Mouse (Mus musculus): Measurements from ENCODE around the gene Tmed6. TPM values are rescaled to one million over a fixed set of nuclear protein-coding genes. Genes with fewer than 3 reads are reported as not detected.

Gene Tmed6
- polyA plus RNA-seq, 1 experiment from 2014 or later: not detected

GRCm38 (mm10) chr8:107096366-107097036, 31.1 kb upstream of the Tmed6 start, which contains the start of gene Terf2:
Terf2 (minus strand) TSS chr8:107096547.
- Histone ChIP-seq H3K4me3 (peak within 1 kb of the TSS; percentile 95), H3K36me3 (peaks cover 32% of the 10 kb centered on the region), H3K4me1 (peaks cover 18% of the 10 kb centered on the region), H3K27me3 (ENCODE audit: low read depth, poor library complexity, severe bottlenecking) (no peaks in the 10 kb centered on the region), H3K27ac (replicated peaks) (peak within 1 kb of the TSS; percentile 97), H3K9me3 (replicated peaks) (no peaks in the 10 kb centered on the region)
- 5% methylated on average over 39 of the region's 39 CpGs for WGBS
- DNase-seq (ENCODE audit: low spot score): peak; percentile 97

DNA sequence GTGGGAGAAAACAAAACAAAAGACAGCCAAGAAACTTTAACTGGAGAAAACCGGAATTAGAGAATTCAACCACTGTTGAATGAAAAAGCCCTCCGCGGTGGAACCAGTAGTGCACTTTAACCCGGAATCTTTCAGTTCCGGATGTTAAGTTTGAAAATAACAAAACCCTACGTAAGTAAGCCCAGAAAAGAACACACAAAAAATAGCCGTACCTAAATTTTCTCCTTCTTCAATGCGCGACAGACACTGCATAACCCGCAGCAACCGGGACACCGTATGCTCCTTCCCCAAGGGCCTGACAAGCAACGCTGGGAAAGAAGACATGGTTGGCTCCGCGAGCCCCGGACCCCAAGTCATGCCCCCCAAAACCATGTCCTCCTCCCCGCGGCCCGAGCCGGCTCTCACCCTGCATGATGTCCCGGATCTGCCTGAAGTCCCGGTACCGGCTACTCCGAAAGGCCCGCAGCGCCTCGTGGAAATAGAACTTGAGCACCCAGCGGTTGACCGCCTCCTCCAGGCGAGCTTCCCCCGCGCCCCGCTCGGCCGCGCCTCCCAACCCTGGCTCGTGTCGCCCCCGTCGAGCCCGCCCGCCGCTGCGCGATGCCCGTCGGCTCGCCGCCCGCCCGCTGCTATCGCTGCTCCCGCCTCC, 30.4 kb upstream of the Tmed6 start:
- Histone ChIP-seq H3K9me3 (replicated peaks) (no peaks in the 10 kb centered on the region), H3K27me3 (ENCODE audit: low read depth, poor library complexity, severe bottlenecking) (no peaks in the 10 kb centered on the region), H3K4me3 (peak overlapping the region; percentile 95), H3K4me1 (peaks cover 18% of the 10 kb centered on the region), H3K27ac (replicated peaks) (peak overlapping the region; percentile 97), H3K36me3 (peaks cover 38% of the 10 kb centered on the region)
- under 1% methylated on average over 53 of the region's 53 CpGs for WGBS
- DNase-seq (ENCODE audit: low spot score): no peak

GRCm38 (mm10) chr8:107090531-107090930, 25.1 kb upstream of the Tmed6 start:
- peaks cover 18% of the 10 kb centered on the region for H3K4me1 ChIP-seq
- peaks cover 88% of the 10 kb centered on the region for H3K36me3 ChIP-seq
- no peak overlapping the region for H3K4me3 ChIP-seq
- no peak for DNase-seq (ENCODE audit: low spot score)
- no peaks in the 10 kb centered on the region; the same call in 1 of the 2 replicates for H3K9me3 ChIP-seq (replicated peaks)
- no peak overlapping the region for H3K27ac ChIP-seq (replicated peaks)
- 97% methylated on average over 7 of the region's 7 CpGs for WGBS
- no peaks in the 10 kb centered on the region for H3K27me3 ChIP-seq (ENCODE audit: low read depth, poor library complexity, severe bottlenecking)

DNA sequence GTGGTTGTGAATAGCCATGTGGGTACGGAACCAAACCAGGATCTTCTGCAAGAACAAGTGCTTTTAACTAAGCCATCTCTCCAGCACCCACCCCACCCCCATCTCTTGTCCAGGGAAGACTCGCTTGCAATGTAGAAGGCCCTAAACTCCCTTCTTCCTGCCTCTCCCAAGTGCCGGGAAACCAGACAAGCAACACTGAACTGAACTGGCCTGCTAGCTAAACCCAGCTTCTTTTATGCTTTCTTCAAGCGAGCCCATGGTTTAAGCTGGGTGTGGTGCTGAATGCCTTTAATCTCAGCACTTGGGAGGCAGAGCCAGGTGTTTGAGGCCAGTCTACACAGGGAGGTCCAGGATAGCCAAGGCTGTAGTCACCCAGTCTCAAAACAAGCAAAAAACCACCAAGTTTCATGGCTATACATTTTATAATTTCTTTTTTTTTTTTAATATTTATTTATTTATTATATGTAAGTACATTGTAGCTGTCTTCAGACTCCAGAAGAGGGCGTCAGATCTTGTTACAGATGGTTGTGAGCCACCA, 23.2 kb upstream of the Tmed6 start:
- Histone ChIP-seq H3K4me1 (no peaks in the 10 kb centered on the region), H3K4me3 (no peak overlapping the region), H3K27me3 (ENCODE audit: low read depth, poor library complexity, severe bottlenecking) (no peaks in the 10 kb centered on the region), H3K9me3 (replicated peaks) (no peaks in the 10 kb centered on the region; the same call in 1 of the 2 replicates), H3K36me3 (peaks cover 93% of the 10 kb centered on the region), H3K27ac (replicated peaks) (no peak overlapping the region)
- WGBS: 95% methylated on average over 5 of the region's 5 CpGs
- no peak for DNase-seq (ENCODE audit: low spot score)

GRCm38 (mm10) chr8:107086018-107086417, 20.6 kb upstream of the Tmed6 start:
- no peaks in the 10 kb centered on the region for H3K27me3 ChIP-seq (ENCODE audit: low read depth, poor library complexity, severe bottlenecking)
- H3K9me3 ChIP-seq (replicated peaks): no peaks in the 10 kb centered on the region; the same call in 1 of the 2 replicates
- no peaks in the 10 kb centered on the region for H3K4me1 ChIP-seq
- no peak overlapping the region for H3K27ac ChIP-seq (replicated peaks)
- WGBS: 99% methylated on average over 5 of the region's 5 CpGs
- DNase-seq (ENCODE audit: low spot score): no peak
- peaks cover 95% of the 10 kb centered on the region for H3K36me3 ChIP-seq
- no peak overlapping the region for H3K4me3 ChIP-seq

GRCm38 (mm10) chr8:107085358-107085757, 19.9 kb upstream of the Tmed6 start:
- Histone ChIP-seq H3K4me1 (no peaks in the 10 kb centered on the region), H3K27me3 (ENCODE audit: low read depth, poor library complexity, severe bottlenecking) (no peaks in the 10 kb centered on the region), H3K4me3 (no peak overlapping the region), H3K27ac (replicated peaks) (no peak overlapping the region), H3K9me3 (replicated peaks) (no peaks in the 10 kb centered on the region; the same call in 1 of the 2 replicates), H3K36me3 (peaks cover 95% of the 10 kb centered on the region)
- WGBS: 98% methylated on average over 17 of the region's 17 CpGs
- no peak for DNase-seq (ENCODE audit: low spot score)

- no peaks in the 10 kb centered on the region for H3K27me3 ChIP-seq (ENCODE audit: low read depth, poor library complexity, severe bottlenecking)
Observed at GRCm38 (mm10) chr8:107076239-107076888, 10.9 kb upstream of the Tmed6 start.

DNA sequence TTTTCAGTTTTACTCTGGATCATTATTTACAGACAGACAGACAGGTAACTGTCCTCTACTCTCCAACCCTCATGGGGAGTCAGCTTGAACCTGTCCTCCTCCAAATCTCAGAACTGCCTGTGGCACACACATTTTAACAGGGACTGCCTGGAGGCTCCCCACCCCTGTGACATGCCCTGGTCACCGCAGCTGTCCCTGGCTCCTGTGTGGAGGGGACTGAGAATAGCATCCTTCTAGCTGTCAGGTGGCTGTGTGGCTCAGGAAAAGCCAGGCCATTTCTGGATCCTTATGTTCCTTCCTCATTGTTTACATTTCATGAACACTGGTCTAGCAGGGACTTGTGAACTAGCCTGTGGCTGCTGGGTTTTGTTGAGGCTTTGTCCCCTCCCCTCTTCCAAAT, 8.7 kb upstream of the Tmed6 start:
- H3K36me3 ChIP-seq: peaks cover 99% of the 10 kb centered on the region
- H3K4me1 ChIP-seq: no peaks in the 10 kb centered on the region
- 95% methylated on average over 1 of the region's 1 CpGs for WGBS
- H3K27ac ChIP-seq (replicated peaks): no peak overlapping the region
- no peaks in the 10 kb centered on the region for H3K27me3 ChIP-seq (ENCODE audit: low read depth, poor library complexity, severe bottlenecking)
- DNase-seq (ENCODE audit: low spot score): no peak
- H3K4me3 ChIP-seq: no peak overlapping the region
- H3K9me3 ChIP-seq (replicated peaks): no peaks in the 10 kb centered on the region

More at GRCm38 (mm10) chr8:107076239-107076888, 10.9 kb upstream of the Tmed6 start:
- no peaks in the 10 kb centered on the region for H3K4me1 ChIP-seq
- no peak overlapping the region for H3K4me3 ChIP-seq
- peaks cover 99% of the 10 kb centered on the region for H3K36me3 ChIP-seq
- no peak for DNase-seq (ENCODE audit: low spot score)
- no peak overlapping the region for H3K27ac ChIP-seq (replicated peaks)
- H3K9me3 ChIP-seq (replicated peaks): no peaks in the 10 kb centered on the region
- 92% methylated on average over 7 of the region's 7 CpGs for WGBS

DNA sequence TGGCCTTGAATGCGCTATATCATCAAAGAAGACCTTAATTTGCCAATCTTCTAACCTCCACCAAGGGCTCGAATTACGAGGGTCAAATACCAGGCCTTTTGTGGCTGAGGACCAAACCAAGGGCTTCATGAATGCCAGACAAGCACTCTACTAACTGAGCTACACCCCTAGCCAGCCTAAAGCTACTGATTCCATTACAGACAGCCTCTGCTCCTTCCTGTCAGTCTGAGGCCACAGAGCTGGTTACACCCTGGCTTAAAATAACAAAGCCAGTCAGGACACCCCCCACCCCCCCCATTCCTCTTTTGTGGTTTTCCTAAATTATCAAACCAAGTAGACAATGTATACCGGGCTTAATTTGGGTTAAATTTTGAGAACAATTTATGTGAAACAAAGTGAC, 8.3 kb upstream of the Tmed6 start:
- peaks cover 99% of the 10 kb centered on the region for H3K36me3 ChIP-seq
- no peak overlapping the region for H3K4me3 ChIP-seq
- no peak overlapping the region for H3K27ac ChIP-seq (replicated peaks)
- DNase-seq (ENCODE audit: low spot score): no peak
- WGBS: 89% methylated on average over 4 of the region's 4 CpGs
- no peaks in the 10 kb centered on the region for H3K9me3 ChIP-seq (replicated peaks)
- no peaks in the 10 kb centered on the region for H3K4me1 ChIP-seq
- H3K27me3 ChIP-seq (ENCODE audit: low read depth, poor library complexity, severe bottlenecking): no peaks in the 10 kb centered on the region

DNA sequence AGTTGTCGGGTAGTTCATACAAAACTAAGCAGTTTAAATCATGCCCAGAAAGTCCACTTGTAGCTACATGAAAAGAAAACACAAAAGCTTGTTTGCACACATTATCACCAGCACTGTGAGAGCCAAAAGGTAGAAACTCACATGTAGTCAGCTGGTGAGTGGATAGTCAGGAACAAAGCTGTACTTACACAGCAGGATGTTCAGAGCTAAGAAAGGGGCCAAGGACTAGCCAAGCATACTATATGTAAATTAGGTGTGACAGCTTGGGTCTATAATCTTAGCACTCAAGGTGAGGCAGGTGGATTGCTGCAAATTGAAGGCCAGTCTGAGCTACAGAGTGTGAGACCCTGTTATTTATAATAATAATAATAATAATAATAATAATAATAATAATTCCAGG, 2.8 kb downstream of the Tmed6 start:
- no peak for DNase-seq (ENCODE audit: low spot score)
- Histone ChIP-seq H3K27me3 (ENCODE audit: low read depth, poor library complexity, severe bottlenecking) (no peaks in the 10 kb centered on the region), H3K36me3 (peaks cover 30% of the 10 kb centered on the region), H3K4me3 (no peak overlapping the region), H3K27ac (replicated peaks) (no peak overlapping the region), H3K9me3 (replicated peaks) (no peaks in the 10 kb centered on the region), H3K4me1 (peaks cover 5% of the 10 kb centered on the region)
- 90% methylated on average over 1 of the region's 1 CpGs for WGBS

DNA sequence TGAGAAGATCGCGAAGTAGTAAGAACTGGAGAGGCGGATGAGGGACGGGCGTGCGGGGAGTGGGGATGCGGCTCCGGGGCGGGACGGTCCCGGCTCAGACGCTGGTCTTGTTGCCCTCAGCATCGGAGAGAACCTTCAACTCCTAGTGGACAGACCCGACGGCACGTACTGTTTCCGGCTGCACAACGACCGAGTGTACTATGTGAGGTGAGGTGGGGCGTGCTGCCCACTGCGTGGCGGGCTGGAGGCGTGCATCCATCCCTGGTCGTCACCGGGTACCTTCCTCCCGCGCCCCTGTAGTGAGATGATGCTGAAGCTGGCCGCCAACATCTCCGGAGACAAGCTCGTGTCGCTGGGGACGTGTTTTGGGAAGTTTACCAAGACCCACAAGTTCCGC, 8.5 kb downstream of the Tmed6 start:
- Histone ChIP-seq H3K27ac (replicated peaks) (peak overlapping the region; percentile 76), H3K4me1 (peaks cover 22% of the 10 kb centered on the region), H3K27me3 (ENCODE audit: low read depth, poor library complexity, severe bottlenecking) (no peaks in the 10 kb centered on the region), H3K4me3 (peak overlapping the region; percentile 86), H3K36me3 (peaks cover 63% of the 10 kb centered on the region), H3K9me3 (replicated peaks) (no peaks in the 10 kb centered on the region)
- DNase-seq (ENCODE audit: low spot score): no peak
- WGBS: 1% methylated on average over 33 of the region's 33 CpGs

- Histone ChIP-seq H3K27ac (replicated peaks) (peak within 1 kb of the TSS; percentile 88), H3K9me3 (replicated peaks) (no peaks in the 10 kb centered on the region), H3K4me3 (peak within 1 kb of the TSS; percentile 86), H3K4me1 (peaks cover 22% of the 10 kb centered on the region), H3K36me3 (peaks cover 70% of the 10 kb centered on the region), H3K27me3 (ENCODE audit: low read depth, poor library complexity, severe bottlenecking) (no peaks in the 10 kb centered on the region)
- under 1% methylated on average over 88 of the region's 88 CpGs for WGBS
- DNase-seq (ENCODE audit: low spot score): peak; percentile 96
Observed at GRCm38 (mm10) chr8:107056076-107056972, 9.1 kb downstream of the Tmed6 start, which contains the start of the genes Cog8 and Nip7. Cog8 (minus strand) TSS chr8:107056689. Nip7 (plus strand) TSS chr8:107056877.
